Mouse (Mus musculus) A20 (cell line): ENCODE data around the gene Nol12.
A peak's percentile ranks its signal among the peaks of the same experiment; 100 is the strongest.

Experiments
- DNase-seq: peaks from one replicate; pipeline ENCODE4 v3.0.0-alpha.2; 2011; ENCODE audit warnings: low read depth, low spot score

Gene Nol12

GRCm38 (mm10) chr15:78916052-78916826 lies 18.5 kb upstream of the Nol12 start:
- DNase-seq, result no peak

DNA sequence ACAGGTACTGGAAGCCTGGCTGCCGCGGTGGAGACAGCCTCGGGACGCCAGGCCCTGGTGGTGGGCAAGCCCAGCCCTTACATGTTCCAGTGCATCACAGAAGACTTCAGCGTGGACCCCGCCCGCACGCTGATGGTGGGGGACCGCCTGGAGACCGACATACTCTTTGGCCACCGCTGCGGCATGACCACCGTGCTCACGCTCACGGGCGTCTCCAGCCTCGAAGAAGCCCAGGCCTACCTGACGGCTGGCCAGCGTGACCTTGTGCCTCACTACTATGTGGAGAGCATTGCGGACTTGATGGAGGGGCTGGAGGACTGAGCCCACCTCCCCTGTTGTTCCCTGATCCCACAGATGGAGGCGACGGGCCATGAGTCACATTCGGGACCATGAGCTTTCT lies 16.6 kb upstream of the Nol12 start:
- no peak for DNase-seq

DNA sequence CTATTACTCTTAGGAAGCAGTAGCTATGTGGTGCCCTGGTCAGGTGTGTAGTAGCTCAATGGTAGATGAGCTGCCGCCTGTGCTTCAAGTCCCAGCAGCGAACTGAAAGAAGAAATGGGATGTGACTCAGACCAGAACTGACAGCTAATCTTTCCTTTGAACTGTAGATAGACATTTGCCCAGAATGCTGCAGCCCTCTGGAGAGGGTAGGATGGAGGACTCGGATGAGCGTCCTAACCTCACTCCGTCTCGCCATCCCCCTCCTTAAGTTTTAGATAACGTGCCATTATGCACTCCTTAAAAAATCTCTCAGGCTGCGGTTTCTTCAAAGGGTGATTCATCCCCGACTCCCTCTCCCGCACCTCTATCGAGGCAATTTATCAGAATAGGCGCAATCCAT lies 14.8 kb upstream of the Nol12 start:
- peak; percentile 46 for DNase-seq

DNA sequence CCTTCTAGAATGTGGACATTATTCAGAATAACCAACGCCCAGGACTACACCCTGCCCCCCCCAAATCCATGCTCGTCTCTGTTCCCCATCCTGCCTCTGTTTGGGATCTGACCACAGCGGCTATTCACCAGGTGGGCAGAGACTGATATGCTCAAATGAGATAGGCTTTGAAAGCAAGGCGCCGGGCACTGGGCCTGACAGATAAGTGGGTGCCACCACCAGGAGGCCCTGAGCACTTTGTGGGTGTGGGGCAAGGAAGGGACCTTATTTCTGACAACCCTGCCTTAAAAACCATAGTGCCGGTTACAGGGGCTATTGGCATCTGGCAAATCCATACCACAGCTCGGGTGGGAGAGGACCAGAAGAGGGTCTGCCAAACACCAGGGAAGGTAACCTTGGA lies 12.0 kb upstream of the Nol12 start:
- DNase-seq, result no peak

- no peak for DNase-seq
Observed at GRCm38 (mm10) chr15:78923585-78923984, 11.1 kb upstream of the Nol12 start.

- no peak for DNase-seq
Observed at GRCm38 (mm10) chr15:78925129-78925528, 9.6 kb upstream of the Nol12 start.

DNA sequence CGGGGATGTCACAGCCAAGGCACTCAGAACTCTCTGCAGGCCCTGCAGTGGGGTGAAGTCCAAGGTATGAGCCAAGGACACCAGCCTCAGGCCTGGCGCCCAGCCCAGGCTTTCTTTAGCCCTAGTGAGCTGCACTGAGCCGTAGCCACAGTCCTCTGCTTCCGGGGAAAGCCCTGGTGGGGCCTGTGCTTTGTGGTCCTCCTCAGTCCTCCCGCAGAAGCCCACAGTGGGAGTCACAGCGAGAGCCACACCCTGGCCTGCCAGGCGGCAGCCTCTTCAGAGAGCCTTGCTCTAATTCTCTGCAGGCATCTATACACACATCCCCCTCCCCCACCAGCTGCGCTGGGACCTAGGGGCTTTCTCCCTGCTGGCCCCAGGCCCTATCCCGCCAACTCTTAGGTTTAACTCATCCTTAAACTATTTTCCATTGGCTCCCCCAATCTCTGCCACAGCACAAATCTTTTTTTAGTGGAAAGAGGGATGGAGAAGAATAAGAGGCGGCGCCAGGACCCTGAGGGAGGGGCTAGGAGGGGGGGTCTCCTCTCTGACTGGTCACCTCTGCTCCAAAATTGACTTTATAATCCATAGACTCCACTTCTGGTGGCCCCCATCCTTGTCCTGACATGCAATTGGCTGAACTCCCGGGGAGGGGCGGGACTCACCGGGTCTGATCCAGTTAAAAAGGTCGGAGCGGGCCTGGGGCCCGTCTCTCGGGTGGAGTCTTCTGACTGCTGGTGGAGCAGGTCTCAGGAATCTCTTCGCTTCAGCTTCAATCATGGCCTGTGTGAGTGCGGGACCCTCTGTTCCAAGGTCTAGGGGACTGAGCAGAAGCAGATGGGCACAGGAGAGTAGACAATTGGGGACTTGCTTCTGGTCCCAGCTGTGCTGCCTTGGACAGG lies 8.5 kb upstream of the Nol12 start, which contains the start of gene Lgals1:
TSS of gene Lgals1 (plus strand) at position 705 of the 899 bp plus-strand sequence.
- DNase-seq, result no peak

- DNase-seq, result no peak
Observed at GRCm38 (mm10) chr15:78927021-78927787, 7.5 kb upstream of the Nol12 start.

DNA sequence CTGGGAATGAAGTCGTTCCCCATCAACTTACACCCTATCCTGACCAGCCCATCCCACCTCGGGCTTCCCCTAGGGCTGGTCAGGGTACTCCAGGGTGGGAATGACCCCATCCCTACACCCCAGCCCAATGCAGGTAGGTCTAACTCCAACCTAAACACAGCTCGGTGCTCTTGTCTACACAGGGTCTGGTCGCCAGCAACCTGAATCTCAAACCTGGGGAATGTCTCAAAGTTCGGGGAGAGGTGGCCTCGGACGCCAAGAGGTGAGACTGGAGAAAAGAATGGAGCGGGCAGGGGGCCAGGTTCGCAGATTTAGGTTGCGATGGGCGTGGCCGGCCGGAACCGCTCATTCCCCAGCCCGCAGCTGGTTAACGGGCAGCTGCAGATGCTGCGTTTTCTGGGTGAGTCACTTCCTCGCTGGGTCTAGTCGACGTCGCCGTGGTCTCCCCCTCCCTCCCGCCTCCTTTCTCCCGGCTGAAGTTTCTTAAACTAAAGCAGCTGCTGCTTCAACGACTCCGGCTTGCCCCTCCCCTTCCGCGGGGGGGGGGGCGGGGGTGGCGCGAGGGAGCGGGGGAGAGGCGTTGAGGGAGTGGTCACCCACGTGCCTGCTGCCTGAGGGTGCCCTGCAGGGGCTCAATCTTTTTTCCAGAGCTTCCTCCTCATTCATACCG lies 6.8 kb upstream of the Nol12 start:
- DNase-seq, result peak; percentile 95

- DNase-seq, result peak; percentile 45
Observed at GRCm38 (mm10) chr15:78928539-78928938, 6.2 kb upstream of the Nol12 start.

GRCm38 (mm10) chr15:78930192-78930706 lies 4.5 kb upstream of the Nol12 start:
- DNase-seq, result no peak

GRCm38 (mm10) chr15:78930801-78931426 lies 3.8 kb upstream of the Nol12 start:
- no peak for DNase-seq

DNA sequence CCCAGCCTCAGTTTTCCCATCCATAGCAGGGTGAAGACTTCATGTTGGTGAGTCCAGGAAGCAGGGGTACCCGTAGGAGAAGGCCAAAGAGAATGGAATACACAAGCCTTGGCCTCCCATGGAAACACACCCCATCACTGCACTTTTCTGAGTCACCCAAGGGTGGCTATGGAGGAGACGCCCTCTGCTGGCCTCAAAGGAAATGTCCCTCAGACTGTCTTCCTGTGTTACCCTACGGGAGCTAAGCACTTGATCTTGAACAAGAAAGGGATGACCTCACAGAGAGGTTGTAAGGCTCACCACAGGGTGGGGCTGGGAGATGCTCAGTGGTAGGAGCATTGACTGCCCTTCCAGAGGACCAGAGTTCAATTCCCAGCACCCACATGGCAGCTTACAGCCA lies 3.2 kb upstream of the Nol12 start:
- DNase-seq, result peak; percentile 81

DNA sequence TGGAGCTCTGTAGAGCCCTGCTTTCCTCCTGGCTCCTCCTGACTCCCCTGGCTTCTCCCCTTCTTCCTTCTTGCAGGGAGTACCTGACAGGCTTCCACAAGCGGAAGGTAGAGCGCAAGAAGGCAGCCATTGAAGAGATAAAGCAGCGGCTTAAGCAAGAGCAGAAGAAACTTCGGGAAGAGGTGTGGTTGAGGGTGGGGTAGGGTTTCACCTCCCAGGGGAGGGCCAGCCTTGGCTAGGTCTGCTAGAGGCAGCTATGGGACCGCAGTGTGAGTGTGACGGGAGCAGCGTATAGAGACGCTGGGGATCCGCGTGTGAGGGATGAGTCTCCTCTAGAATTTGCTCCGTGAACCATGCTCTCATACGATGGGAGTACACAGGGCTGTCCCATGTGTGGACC lies 1.7 kb downstream of the Nol12 start:
- no peak for DNase-seq

DNA sequence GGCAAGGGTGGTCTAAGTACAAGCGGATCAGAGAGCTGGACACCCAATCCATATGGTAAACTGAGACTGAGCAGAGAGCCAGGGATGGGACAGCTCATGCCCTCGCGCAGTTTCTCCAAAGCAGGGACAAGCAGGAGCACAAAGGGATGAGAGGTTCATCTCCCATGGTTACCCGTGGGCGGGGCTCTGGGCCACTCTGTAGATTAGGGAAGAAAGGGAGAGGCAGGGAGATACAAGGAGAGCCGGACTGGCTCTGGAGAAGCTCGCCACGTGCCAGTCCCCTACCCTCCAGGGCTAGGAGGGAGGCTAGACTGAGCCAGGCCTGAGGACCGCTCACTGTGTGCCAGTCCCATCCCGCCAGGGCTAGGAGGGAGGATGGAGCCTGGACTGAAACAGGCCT lies 2.6 kb downstream of the Nol12 start:
- DNase-seq, result no peak

- DNase-seq, result no peak
Observed at GRCm38 (mm10) chr15:78937963-78938362, 3.2 kb downstream of the Nol12 start.

GRCm38 (mm10) chr15:78940325-78940724 lies 5.6 kb downstream of the Nol12 start:
- no peak for DNase-seq

GRCm38 (mm10) chr15:78942663-78943062 lies 7.9 kb downstream of the Nol12 start:
- DNase-seq, result peak; percentile 66

DNA sequence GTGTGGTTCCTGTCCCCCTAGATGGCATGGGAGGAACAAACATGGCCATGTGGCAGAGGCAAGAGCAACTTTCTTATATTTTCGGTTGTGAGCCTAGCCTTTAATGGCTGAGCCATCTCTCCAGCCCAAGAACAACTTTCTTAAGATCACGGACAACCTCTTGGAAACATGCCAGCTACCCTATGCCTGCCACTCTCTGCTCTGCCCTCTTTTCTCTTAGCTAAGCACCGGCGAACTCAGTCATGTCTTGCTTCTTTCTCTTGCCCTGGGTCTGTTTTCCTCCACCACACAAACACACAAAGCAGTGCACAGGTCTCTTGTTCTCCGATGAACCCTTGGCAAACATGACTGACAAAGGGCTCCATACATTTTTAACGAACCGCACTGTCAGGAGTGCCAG lies 11.5 kb downstream of the Nol12 start:
- DNase-seq, result no peak

DNA sequence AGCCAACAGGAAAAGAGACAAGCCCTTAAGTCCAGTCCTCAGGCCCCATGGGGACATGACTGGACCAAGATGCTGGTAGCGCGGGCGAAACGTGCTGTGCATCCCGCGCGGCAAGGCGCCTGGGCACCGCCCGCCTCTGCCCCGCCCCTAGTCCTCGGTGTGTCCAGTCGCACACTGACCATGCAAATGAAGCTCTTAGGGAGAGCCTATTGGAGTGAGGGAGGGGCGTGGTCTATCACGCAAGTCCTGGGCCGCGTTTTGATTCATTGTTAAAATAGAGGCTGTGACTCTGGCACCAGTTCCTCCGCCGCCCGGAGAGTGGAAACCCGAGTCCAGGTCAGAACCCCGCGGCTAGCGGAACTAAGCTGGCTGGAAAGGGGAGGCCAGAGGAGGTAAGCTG lies 12.9 kb downstream of the Nol12 start, which contains the start of gene Triobp:
TSS of gene Triobp (plus strand) at position 68 of the 400 bp plus-strand sequence.
- DNase-seq, result peak; percentile 88
